Mouse (Mus musculus) lung, postnatal 10 days (tissue): Measurements from ENCODE around the gene Eif5b.
A peak's percentile ranks its signal among the peaks of the same experiment; 100 is the strongest.
"Not testable (repeated sequence)": the region's sequence is repeated elsewhere in the genome, so short reads cannot be mapped to it uniquely, and the experiment has no call there.

ENCODE experiments used
- DNase-seq: peaks from one replicate; pipeline ENCODE4 v3.0.0; 2021

Eif5b gene

DNA sequence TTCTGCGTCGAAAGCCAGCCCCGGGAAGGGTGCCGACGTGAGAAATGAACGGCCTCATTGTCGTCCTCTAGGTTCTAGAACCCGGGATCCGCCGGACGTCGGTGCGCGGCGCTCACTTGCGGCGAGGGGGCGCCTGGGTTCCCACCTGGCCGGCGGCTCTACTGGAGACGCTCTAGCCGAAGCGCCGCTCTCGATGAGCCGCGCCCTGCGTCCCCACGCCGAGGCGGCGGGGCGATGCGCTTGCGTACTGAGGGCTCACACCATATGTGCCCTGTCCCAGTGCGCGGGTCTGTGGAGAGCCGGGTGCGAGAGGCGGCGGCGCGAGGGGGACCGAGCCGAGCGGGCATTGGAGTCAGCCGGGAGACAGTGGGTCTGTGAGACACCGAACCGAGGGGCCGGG, at the start of gene Eif5b, which contains the start of gene Txndc9:
Eif5b (plus strand) TSS at position 144 of the 400 bp plus-strand sequence.
Txndc9 (minus strand) TSS at position 27 of the 400 bp plus-strand sequence.
- DNase-seq = peak; percentile 96

GRCm38 (mm10) chr1:37948906-37949305, 48.9 kb upstream of the Eif5b start:
- DNase-seq = no peak

DNA sequence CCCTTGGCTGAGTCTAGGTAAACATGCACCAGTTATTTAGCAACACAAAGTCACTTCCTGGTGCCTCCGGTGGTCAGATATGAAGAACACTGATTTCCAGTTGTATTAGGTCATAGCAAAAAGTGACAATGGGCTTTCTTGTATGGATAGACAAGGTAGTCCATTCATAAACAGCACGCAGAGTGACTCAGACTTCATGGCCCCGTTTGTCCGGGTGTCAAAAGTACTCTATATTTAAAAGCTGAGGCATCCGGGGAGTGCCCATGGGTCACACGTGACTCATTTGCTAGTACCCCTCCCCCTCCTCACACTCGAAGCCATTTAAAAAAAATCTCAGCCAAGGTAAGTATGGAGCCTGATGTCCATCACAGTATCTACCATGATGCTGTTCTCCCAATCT, 43.0 kb upstream of the Eif5b start:
- DNase-seq = no peak

GRCm38 (mm10) chr1:37955251-37955650, 42.6 kb upstream of the Eif5b start:
- no peak for DNase-seq

- DNase-seq = peak; percentile 80
Observed at GRCm38 (mm10) chr1:37956690-37957431, 40.9 kb upstream of the Eif5b start.

GRCm38 (mm10) chr1:37957659-37958058, 40.2 kb upstream of the Eif5b start, which contains the start of gene Lyg1:
Gene Lyg1 (minus strand): TSS chr1:37957759.
- no peak for DNase-seq

DNA sequence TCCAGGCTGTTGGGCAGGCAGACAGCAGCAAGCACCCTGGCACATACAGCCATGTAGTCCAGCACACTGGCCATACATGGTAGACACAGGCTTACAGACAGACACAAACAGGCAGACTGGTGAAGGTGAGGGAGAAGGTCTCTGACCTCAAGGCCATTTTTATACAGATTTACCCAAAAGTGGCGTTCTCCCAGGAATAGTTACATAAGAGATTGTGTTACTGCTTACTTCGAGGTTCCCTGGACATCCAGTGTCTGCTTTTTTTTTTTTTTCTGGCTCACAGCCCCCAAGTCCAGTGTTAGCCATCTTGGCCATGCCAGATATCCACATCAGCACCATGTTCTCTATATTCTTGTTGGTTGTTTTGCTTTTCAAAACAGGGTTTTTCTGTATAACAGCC, 39.3 kb upstream of the Eif5b start:
- DNase-seq = no peak

DNA sequence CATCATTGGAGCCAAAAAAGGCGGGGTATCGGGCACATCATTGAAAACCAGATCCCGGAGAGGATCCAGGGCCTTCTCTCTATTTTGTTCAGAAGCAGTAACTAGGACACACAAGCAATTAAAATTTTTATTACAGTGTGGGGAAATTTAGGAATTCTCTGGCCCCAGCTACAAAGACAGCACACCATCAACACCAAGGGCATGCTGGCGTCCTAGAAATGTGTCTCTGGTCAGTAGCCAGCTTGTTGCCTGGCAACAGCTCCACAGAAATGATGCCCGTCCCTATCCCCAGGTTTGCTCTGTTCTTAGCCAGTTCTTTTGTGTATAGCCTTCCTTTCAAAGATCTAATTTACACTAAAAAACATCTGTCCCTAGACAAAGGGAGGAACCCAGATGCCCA, 38.3 kb upstream of the Eif5b start:
- DNase-seq = peak; percentile 79

GRCm38 (mm10) chr1:37965571-37965970, 32.2 kb upstream of the Eif5b start:
- peak; percentile 39 for DNase-seq

GRCm38 (mm10) chr1:37968746-37969145, 29.1 kb upstream of the Eif5b start:
- DNase-seq = no peak

DNA sequence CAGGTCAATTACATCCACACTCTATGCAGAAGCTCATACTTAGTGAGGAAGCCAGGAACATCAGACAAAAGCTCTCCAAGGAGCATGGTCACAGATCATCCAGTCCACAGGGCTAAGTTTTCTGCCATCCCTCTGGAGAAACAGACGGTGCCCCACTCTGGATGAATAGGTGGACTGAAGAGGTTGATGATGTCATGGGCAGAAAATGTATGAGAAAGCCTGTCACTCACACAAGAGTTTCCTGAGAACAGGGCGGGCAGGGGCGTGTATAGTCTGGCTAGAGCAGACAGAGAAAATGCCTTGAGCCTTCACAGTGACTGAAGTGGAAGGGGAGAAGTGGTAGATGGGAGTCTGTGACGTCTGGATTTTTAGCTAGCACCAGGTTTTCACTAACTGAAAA, 26.3 kb upstream of the Eif5b start:
- DNase-seq = no peak

GRCm38 (mm10) chr1:37976666-37977065, 21.1 kb upstream of the Eif5b start:
- DNase-seq = not testable (repeated sequence)

DNA sequence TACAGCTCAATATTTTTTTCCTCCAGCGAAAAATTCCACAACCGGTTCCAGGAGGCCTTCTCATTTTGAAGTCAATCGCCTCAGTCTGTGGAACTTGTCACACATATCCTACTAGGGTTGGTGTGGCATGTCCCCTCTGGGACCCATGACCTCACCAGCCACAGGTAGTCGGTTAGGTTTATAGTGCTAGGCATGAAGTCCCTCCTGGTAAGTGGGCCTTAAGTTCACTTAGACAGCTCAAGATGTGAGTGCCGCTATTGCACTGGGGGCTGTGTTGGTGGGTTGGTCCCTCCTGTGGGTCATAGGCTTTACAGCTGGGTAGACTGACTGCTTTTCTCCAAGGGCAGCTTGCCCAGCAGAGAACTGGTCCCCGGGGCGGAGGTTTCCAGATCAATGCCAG, 20.5 kb upstream of the Eif5b start:
- DNase-seq = no peak

DNA sequence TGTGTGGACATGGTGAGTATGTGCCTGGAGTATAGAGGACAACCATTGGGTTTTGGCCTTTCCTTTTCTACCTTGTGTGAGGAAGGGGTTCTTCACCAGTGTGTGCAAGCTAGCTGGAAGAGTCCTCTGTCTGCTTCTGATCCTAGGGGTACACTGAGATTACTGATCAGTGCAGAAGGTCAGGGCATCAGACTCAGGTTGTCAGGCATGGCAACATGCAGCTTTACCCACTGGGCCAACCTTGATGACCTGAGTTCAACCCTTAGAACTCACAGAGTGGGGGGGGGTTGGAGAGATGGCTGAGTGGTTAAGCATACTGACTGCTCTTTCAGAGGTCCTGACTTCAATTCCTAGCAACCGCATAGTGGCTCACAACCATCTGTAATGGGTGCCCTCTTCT, 13.5 kb upstream of the Eif5b start:
- DNase-seq = no peak

- peak; percentile 53 for DNase-seq
Observed at GRCm38 (mm10) chr1:37985764-37986323, 12.0 kb upstream of the Eif5b start.

DNA sequence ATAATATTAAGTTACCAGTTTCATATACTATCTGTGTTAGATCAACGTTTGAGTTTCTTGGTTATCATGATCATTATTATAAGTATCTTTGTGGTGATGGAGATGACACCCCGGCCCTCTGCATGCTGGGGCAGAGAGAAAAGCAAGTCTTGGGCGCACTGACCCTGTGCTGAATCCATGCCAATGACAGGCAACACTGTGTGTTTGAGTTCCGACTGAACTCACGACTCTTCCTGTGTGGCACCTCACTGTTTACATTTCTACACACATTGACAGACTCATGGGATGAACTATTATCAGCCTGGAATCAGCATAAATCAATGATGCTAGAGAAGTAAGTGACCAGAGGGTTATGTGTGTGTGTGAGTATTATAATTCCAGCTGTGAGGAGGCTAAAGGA, 10.0 kb upstream of the Eif5b start:
- DNase-seq = no peak

DNA sequence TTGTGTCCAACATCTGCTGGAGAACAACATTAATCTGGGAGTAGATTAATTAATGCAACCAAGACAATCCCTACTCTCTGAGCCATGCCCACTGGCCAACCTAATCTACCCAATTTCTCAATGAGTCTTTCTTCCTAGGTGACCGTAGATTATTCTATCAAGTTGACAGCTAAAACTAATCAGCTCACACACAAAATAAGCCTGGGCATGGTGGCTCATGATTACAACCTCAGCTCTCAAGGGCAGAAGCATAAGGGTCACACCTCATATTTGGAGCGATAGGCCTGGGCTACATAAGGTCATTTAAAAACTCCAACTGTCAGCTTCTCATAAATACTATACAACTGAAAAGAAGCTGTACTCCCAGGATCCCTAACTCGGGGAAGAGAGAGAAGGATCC, 1.6 kb upstream of the Eif5b start:
- no peak for DNase-seq

GRCm38 (mm10) chr1:37996877-37997484, 829 bp upstream of the Eif5b start:
- DNase-seq = peak; percentile 99

- peak; percentile 31 for DNase-seq
Observed at GRCm38 (mm10) chr1:37998371-37999199, 775 bp downstream of the Eif5b start.

DNA sequence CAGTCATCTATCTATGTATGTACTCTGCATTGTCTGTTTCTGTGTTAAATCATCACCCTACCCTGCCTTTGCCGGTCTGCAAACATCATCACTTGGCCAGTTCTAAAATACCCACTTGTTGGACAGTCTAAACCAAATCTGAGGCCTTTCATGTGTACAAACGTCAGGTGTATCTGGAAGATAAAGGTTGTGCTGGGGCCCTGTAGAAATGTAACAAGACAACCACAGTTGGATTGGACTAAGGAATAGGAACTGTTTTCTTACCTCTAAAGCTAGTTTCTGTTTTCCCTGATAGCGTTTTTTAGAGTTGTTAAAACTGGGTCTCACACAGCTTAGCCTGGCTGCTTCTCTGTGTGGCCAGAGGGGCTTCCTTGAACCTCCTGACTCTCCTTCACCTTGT, 1.7 kb downstream of the Eif5b start:
- DNase-seq = no peak

DNA sequence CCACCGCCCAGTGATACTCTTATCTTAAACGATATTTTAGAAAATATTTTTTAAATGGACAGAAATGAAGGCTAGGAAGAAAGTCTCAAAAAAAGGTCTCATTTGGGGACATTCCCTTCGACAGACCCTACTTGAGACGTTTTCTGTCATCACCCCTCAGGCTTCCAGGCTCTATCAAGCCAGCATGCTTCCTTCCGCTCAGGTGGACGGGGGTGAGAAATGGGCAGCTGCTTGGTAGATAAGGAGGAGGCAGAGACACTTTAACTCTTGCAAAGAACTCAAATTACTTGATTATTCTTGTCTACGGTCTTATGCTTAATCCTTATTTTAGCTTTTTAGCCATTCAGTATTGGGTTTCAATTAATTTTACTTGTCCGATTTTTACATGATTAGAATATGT, 3.0 kb downstream of the Eif5b start:
- DNase-seq = no peak

GRCm38 (mm10) chr1:38001956-38002355, 4.1 kb downstream of the Eif5b start:
- DNase-seq = no peak

DNA sequence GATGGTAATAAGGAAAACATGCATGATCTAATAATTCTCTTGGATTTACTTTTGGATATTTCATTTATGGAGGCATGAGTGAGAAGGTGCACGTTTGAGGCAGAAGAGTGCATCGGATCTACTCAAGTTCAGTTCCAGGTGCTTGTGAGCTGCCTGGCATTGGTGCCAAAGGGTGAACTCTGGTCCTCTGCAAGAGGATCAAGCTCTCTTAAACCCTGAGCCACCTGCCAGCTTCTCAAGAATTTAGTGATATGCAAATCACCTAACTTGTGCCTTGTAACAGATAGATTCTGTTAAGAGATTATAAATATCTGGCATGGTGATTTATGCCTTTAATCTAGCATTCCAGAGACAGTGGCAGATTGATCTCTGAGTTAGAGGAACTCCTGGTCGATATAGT, 5.2 kb downstream of the Eif5b start:
- DNase-seq = no peak
